Mouse (Mus musculus): ENCODE results near the gene Bmi1.

The Bmi1 gene

GRCm38 (mm10) chr2:18688708-18689063, 11.9 kb downstream of the Bmi1 start:
- peak; percentile 52 to 69 for DNase-seq

DNA sequence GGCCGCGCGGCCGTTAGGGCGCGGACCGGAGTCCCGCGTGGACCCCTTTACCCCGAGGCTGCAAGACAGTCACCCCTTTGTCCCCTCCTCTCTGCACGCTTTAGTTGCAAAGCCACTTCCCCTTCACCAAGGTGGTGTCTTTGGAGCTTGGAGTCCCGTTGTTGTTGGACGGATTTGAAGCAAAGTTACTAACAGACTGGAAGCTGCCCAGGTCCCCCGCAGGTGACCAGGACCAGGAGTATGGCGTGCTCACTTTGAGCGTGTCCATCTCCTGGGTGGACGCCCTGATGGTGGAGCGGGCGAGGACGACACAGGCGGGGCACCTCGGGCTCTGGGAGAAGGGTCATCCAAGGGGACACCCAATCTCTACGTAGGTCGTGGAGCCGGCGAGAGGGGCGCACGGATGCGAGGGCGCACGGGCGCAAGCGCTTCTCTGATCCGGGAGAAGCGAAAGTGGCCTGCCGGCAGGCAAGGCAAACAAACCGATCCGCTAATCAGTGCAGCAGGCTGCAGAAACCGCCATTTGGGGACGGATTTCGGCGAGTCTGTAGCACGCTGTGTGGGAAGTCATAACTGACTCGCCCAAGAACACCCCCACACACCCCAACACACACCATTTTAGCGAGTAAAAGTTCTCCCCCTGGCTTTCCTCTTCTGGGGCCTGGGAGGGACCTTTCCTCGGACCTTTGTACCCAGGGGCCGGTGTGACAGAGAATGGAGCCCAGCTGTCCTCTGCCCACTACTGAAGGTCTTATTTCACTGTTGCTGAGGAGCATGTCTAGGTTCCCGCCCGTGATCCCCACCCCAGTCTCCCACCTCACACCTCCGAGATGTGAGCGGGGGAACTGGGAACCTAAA, 12.5 kb downstream of the Bmi1 start:
- peak; percentile 32 to 58 for DNase-seq

GRCm38 (mm10) chr2:18690055-18690691, 13.4 kb downstream of the Bmi1 start:
- DNase-seq: peak; percentile 15 to 39

GRCm38 (mm10) chr2:18690756-18691155, 13.9 kb downstream of the Bmi1 start:
- no peak for DNase-seq

DNA sequence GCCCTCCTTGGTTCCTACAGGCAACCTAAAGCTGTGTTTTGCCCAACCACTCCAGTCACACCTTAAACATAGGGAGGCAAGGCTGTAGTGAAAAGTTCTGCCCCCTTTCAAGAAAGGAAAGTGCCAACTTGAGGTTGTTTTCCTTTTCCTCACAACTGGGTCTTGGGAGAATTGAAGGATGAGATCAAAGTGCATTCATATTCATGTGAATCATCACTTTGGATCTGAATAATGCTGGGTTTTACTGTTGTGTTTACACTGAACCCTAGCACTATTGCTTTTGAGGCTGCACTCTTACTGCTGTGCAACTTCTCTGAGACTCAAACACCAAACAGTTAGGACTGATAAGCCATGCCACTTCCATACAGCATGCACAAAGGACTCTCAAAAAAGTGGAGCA, 15.2 kb downstream of the Bmi1 start:
- DNase-seq: no peak

DNA sequence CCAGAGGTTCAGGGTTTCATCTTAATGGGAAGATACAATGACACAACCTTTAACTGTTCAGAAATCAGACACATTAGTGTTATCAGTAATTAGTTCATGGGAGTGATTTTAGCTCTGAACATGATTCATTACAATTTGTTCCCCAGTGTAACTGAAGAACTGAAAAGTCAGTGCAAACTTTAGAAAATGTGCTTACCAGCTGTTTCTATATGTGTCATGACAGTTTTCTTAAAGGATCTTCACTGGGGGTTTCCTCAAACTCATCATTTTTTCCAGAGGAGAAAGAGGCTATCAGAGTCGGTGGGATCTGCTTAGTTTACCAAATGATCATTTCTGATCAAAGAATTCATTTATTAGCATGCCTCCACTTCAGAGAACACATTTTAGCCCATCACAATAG, 15.7 kb downstream of the Bmi1 start:
- no peak for DNase-seq

GRCm38 (mm10) chr2:18693491-18693870, 16.7 kb downstream of the Bmi1 start:
- DNase-seq: no peak

- peak; percentile 45 to 63 for DNase-seq
Measured at GRCm38 (mm10) chr2:18693871-18694610, 17.2 kb downstream of the Bmi1 start, which contains the start of gene Spag6. Gene Spag6 (plus strand): TSS chr2:18694032.

DNA sequence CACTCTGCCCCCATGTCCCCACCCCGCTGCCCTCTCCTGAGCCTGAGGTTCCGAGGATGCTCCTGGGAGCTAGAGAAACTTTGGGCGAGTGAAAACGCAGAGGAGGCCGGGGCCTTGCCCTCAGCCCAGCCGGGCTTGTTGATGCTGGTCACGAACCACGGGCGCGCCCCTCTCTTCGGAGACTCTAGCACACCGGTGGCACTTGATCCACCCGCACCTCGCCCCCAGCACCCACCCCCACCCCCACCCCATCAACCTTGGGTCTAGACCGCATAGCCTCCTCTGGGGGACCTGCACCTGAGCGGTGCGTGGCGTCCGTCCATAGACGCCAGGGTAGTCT, 17.8 kb downstream of the Bmi1 start:
- no peak for DNase-seq

GRCm38 (mm10) chr2:18695163-18695562, 18.3 kb downstream of the Bmi1 start:
- no peak for DNase-seq

GRCm38 (mm10) chr2:18695629-18696150, 18.9 kb downstream of the Bmi1 start:
- no peak for DNase-seq

DNA sequence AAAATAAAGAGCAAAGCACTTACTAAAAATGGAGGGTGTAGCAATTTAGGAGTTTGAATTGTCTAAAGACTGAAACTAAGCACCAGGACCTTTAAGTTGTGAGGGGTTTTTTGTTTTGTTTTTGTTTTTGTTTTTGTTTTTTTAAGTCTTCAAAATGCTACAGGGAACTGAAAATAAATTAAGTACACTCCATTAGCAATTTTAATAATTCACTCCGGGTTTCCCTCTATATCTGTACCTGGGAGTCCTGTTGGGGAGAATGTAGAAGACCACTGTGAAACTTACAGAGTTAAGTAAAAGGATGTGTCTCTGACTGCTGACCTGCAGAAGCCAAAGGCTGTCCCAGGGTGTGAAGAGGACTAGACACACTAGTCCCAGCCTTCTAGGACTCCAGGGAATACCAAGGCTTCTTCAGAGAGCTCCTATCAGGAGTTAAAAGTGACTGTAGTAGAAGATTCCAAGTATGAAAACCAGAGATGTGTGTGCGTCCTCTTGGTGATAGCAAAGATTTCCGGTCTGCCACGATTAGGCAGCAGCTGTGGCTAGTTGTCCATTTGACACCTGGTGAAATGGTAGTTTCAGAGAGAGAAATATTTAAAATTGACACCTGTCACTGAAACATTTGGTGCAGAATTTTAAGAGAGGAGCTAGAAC, 20.9 kb downstream of the Bmi1 start:
- DNase-seq: no peak

DNA sequence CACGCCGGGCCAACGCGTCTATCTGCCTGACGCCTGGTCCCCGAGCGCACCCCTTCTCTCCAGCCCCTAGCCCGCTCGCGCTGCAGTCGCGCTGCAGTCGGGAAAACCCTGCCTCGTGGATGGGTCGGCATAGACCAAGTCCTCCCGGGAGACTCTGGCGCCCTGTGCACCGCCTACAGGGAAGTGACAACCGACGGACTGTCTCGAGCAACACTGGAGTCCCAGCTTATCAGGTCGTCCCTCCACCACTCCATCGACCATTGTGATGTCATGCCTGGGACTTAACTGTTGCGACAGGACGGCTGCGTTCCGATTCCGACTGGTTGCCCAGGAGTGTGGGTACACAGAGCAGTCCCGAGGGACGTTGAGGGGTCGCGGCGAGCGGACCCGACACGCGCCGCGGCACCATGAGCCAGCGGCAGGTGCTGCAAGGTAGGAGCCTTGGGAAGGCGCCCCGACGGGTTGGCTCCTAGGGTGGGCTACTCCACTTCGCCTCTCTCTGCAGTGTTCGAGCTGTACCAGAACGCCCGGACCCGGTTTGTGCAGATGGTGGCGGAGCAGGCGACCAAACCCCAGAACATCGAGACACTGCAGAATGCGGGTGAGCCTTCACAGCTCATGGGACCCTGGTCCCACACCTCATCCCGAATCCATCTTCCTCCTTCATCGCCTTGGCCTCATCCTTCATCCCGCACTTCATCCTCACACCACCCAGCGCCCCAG, 22.0 kb downstream of the Bmi1 start:
- peak in 1 of 2 experiments; percentile 32 for DNase-seq

GRCm38 (mm10) chr2:18699401-18699990, 22.7 kb downstream of the Bmi1 start:
- DNase-seq: no peak

- DNase-seq: no peak
Measured at GRCm38 (mm10) chr2:18710356-18710755, 33.5 kb downstream of the Bmi1 start.

DNA sequence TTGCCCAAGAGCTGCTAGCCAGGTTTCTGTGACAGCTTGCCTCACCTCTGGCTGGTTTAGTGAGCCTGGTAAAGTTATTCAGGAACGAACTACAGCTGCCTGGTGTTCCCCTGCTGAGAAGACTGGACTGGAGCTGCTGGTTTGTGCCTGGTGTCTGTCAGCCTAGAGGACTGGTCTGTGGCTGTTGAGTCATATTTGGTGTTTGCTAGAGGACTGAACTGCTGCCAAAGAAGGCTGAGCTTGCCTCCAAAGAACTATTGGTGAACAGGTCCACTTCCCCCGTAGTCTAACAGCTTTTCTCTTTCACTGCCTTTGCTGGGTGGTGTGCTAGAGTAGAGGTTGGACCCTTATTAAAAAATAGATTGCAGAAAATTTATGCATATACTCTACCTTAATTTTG, 36.3 kb downstream of the Bmi1 start:
- DNase-seq: no peak

DNA sequence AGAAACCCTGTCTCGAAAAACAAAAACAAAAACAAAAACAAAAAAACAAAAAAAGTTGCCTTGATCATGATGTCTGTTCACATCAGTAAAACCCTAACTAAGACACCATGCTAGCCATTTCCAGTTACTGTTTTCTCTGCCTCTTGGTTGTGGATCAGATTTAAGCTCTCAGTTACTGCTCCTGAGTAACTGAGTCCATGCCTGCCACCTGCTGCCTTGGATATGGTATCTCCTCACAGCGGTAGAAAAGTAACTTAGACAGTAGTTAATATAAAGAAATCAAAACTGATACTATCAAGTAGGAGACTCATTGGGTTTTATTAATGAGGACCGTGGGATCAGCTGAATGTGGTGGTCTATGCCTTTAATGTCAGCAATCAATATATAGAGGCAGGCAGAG, 37.5 kb downstream of the Bmi1 start:
- no peak for DNase-seq

- no peak for DNase-seq
Measured at GRCm38 (mm10) chr2:18718521-18718920, 41.7 kb downstream of the Bmi1 start.

DNA sequence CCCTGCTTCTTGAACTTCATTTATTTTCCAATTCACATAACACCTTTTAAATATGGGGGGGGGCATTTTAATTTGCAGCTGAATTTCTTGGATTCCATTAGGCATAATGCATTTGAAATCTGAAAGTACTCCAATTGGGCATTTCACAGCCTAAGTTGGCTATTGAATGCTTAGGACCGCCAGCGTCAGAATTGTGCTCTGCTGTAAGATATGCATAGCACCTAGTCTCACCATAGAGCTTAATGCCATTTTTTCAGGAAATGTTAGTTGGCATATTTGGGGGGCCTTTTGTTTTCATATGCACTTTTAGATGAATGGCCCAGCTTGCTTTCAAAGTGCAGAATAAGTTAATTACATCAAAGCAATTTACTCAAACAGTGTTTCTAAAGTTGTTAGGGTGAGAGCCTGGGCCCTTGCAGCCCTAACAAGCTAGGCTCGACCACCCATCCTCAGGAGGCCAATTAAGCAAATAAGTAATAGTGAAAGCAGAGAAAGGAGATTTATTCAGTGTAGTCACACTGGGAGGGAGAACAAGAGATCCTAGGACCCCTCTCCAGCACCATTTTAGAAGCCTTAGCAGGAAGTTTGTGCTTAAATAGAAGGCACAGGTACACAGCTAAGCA, 45.5 kb downstream of the Bmi1 start:
- no peak for DNase-seq

DNA sequence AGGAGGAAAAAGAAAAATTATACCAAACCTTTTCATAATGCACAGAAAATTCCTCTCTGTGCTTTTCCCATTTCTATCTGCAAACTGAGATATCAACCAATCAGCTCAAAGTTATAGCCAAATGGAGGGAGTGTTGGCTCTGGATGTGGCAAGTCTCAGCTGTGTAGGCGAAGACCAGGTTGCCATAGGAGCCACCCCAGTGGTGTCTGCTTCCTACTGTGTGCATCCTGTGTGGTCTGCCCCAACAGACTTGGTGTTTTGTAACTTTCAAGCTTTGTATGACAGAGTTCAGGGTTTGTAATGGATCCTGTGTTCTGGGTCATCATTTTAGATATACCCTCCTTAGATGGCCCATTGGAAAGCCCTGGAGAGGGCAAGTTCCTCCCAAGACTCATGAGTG, 47.6 kb downstream of the Bmi1 start:
- no peak for DNase-seq

- DNase-seq: no peak
Measured at GRCm38 (mm10) chr2:18725880-18726279, 49.1 kb downstream of the Bmi1 start.
